ENCODE assay signal across 12 mouse cellular contexts in genomic region chr2:131501886-131502285, GRCm38 (mm10). TPM values are rescaled to one million over a fixed set of nuclear protein-coding genes. Genes with fewer than 3 reads are reported as not detected.
DNase-seq lines count a peak whose midpoint lies in the region; ATAC-seq and TF ChIP-seq lines count a peak whose summit lies in the region.
"Had no signal": no experiment of that assay in that cellular context is flagged by ENCODE, and none has a peak within 500 bp of the region (broad histone marks: within the 10 kb centered on the region; RNA-seq: fewer than 3 reads in every experiment).

No protein-coding gene starts in this region.

- ATAC-seq in lung, embryonic 16.5 days (ENCODE audit: low read depth) = 0 out of 2 replicates have a peak, but pooled peaks have one; percentile 9
- no peak for ATAC-seq in forebrain, embryonic 11.5 days (replicated peaks; ENCODE audit: low FRiP score)
- ATAC-seq in hindbrain, postnatal 0 days = peak; percentile 71
- ATAC-seq in midbrain, embryonic 16.5 days = peak; percentile 49; the same call in 1 of the 2 replicates
- no peak for ATAC-seq in erythroid progenitor cell, adult 5-6 weeks (replicated peaks; ENCODE audit: low FRiP score, poor library complexity, severe bottlenecking)

- no peak for TF ChIP-seq CTCF in hindbrain, postnatal 0 days (IDR thresholded peaks at IDR 0.05; ENCODE audit: low read depth)

- H3K4me1 ChIP-seq in lung, embryonic 16.5 days (replicated peaks; ENCODE audit: control insufficient read depth, insufficient read depth, low read length) = peaks cover 35% of the 10 kb centered on the region
- peaks cover 7% of the 10 kb centered on the region for H3K4me1 ChIP-seq in forebrain, embryonic 11.5 days (replicated peaks; ENCODE audit: control insufficient read depth, insufficient read depth, low read length)
- H3K4me1 ChIP-seq in hindbrain, postnatal 0 days (ENCODE audit: insufficient read depth, low read length) = peaks cover 39% of the 10 kb centered on the region
- 0 out of 2 replicates have a peak, but pooled peaks cover 14% of the 10 kb centered on the region for H3K4me1 ChIP-seq in midbrain, embryonic 16.5 days (ENCODE audit: control insufficient read depth, insufficient read depth, low read length)

- H3K27ac ChIP-seq in lung, embryonic 16.5 days (ENCODE audit: low read length) = no peak overlapping the region
- H3K27ac ChIP-seq in forebrain, embryonic 11.5 days (ENCODE audit: low read depth, low read length) = peak overlapping the region; percentile 25; the same call in 1 of the 2 replicates
- H3K27ac ChIP-seq in hindbrain, postnatal 0 days = peak overlapping the region; percentile 69
- H3K27ac ChIP-seq in midbrain, embryonic 16.5 days (ENCODE audit: low read length) = peak overlapping the region; percentile 48; the same call in 1 of the 2 replicates
- H3K27ac ChIP-seq: kidney, embryonic 15.5 days had no signal

- no peak overlapping the region for H3K4me3 ChIP-seq in lung, embryonic 16.5 days (ENCODE audit: low read length)
- no peak overlapping the region for H3K4me3 ChIP-seq in forebrain, embryonic 11.5 days (ENCODE audit: low read depth, low read length)
- H3K4me3 ChIP-seq in hindbrain, postnatal 0 days (ENCODE audit: low read length) = no peak overlapping the region
- no peak overlapping the region for H3K4me3 ChIP-seq in midbrain, embryonic 16.5 days (ENCODE audit: low read depth, low read length)
- H3K4me3 ChIP-seq: kidney, embryonic 15.5 days had no signal

- no peaks in the 10 kb centered on the region for H3K27me3 ChIP-seq in lung, embryonic 16.5 days (ENCODE audit: control insufficient read depth, insufficient read depth, low read depth, low read length)
- no peaks in the 10 kb centered on the region for H3K27me3 ChIP-seq in forebrain, embryonic 11.5 days (ENCODE audit: control insufficient read depth, insufficient read depth, low read length)
- no peaks in the 10 kb centered on the region for H3K27me3 ChIP-seq in hindbrain, postnatal 0 days (ENCODE audit: insufficient read depth, low read length)
- no peaks in the 10 kb centered on the region for H3K27me3 ChIP-seq in midbrain, embryonic 16.5 days (ENCODE audit: control insufficient read depth, insufficient read depth, low read depth, low read length)
- H3K27me3 ChIP-seq: kidney, embryonic 15.5 days had no signal

- H3K36me3 ChIP-seq in lung, embryonic 16.5 days (ENCODE audit: control insufficient read depth, insufficient read depth, low read length) = no peaks in the 10 kb centered on the region
- no peaks in the 10 kb centered on the region for H3K36me3 ChIP-seq in forebrain, embryonic 11.5 days (ENCODE audit: control insufficient read depth, insufficient read depth, low read length)
- no peaks in the 10 kb centered on the region for H3K36me3 ChIP-seq in hindbrain, postnatal 0 days (ENCODE audit: insufficient read depth, low read length)
- no peaks in the 10 kb centered on the region for H3K36me3 ChIP-seq in midbrain, embryonic 16.5 days (ENCODE audit: control insufficient read depth, insufficient read depth, low read length)
- H3K36me3 ChIP-seq: kidney, embryonic 15.5 days had no signal

- H3K9ac ChIP-seq in lung, embryonic 16.5 days (ENCODE audit: low read length) = no peak overlapping the region
- H3K9ac ChIP-seq in forebrain, embryonic 11.5 days (ENCODE audit: low read length) = no peak overlapping the region
- no peak overlapping the region for H3K9ac ChIP-seq in hindbrain, postnatal 0 days (replicated peaks; ENCODE audit: low read length)
- H3K9ac ChIP-seq in midbrain, embryonic 16.5 days (ENCODE audit: low read depth, low read length) = no peak overlapping the region
- H3K9ac ChIP-seq: kidney, embryonic 15.5 days had no signal

- H3K4me2 ChIP-seq in lung, embryonic 16.5 days (ENCODE audit: low read depth, low read length) = no peak overlapping the region
- H3K4me2 ChIP-seq in forebrain, embryonic 11.5 days (ENCODE audit: low read depth, low read length, severe bottlenecking) = no peak overlapping the region
- H3K4me2 ChIP-seq in hindbrain, postnatal 0 days (ENCODE audit: low read depth, low read length) = no peak overlapping the region
- no peak overlapping the region for H3K4me2 ChIP-seq in midbrain, embryonic 16.5 days (ENCODE audit: low read length)
- H3K4me2 ChIP-seq: kidney, embryonic 15.5 days had no signal

- no peak for DNase-seq in lung, postnatal 25 days (ENCODE audit: low spot score)
- no peak for DNase-seq in forebrain, embryonic 11.5 days (ENCODE audit: low spot score)
- DNase-seq in hindbrain, postnatal 0 days (ENCODE audit: low spot score) = peak; percentile 53
- no peak for DNase-seq in embryo, embryonic 10 days (ENCODE audit: low spot score)
- no peak for DNase-seq in retina, postnatal 1 day
- DNase-seq: heart, postnatal 14 days; lung, postnatal 10 days; spleen, adult 18-20 months had no signal

- WGBS in lung, embryonic 16.5 days = 37% methylated on average over 5 of the region's 5 CpGs
- 69% methylated on average over 5 of the region's 5 CpGs for WGBS in forebrain, embryonic 11.5 days
- 46% methylated on average over 5 of the region's 5 CpGs for WGBS in hindbrain, postnatal 0 days
- 42% methylated on average over 5 of the region's 5 CpGs for WGBS in midbrain, embryonic 16.5 days

- H3K9me3 ChIP-seq in lung, embryonic 16.5 days (ENCODE audit: control insufficient read depth, low read length) = no peaks in the 10 kb centered on the region
- no peaks in the 10 kb centered on the region for H3K9me3 ChIP-seq in forebrain, embryonic 11.5 days (ENCODE audit: control insufficient read depth, low read length)
- H3K9me3 ChIP-seq in hindbrain, postnatal 0 days (ENCODE audit: low read length) = no peaks in the 10 kb centered on the region
- H3K9me3 ChIP-seq in midbrain, embryonic 16.5 days (replicated peaks; ENCODE audit: control insufficient read depth, low read length, poor library complexity, severe bottlenecking) = no peaks in the 10 kb centered on the region
- H3K9me3 ChIP-seq: kidney, embryonic 15.5 days had no signal

RNA-seq across cellular contexts. Expression of gene Smox, which starts 10.6 kb away (rescaled TPM):
- 32.8 and 32.9 TPM in 2 replicates for polyA plus RNA-seq in lung, embryonic 16.5 days (2015; fragmentation: Nextera tagmentation; extraction: Ambion mirVana)
- polyA plus RNA-seq in forebrain, embryonic 11.5 days (2014; fragmentation: Nextera tagmentation; extraction: Ambion mirVana) = 33.2 and 34.6 TPM in 2 replicates
- 214 and 230 TPM in 2 replicates for total RNA-seq in hindbrain, postnatal 0 days (2014; rRNA removed)
- 94.2 and 103 TPM in 2 replicates for polyA plus RNA-seq in hindbrain, postnatal 0 days (2015; fragmentation: Nextera tagmentation; extraction: Ambion mirVana)
- 46.1 and 52.7 TPM in 2 replicates for polyA plus RNA-seq in midbrain, embryonic 16.5 days (2015; fragmentation: Nextera tagmentation; extraction: Ambion mirVana)
- total RNA-seq in erythroid progenitor cell, adult 5-6 weeks (2015; ENCODE audit: low replicate concordance) = 207 and 218 TPM in 2 replicates
- total RNA-seq in erythroid progenitor cell, adult 5-6 weeks (2017; ENCODE audit: low replicate concordance) = 251 and 312 TPM in 2 replicates

Comparison
In these comparisons a context has a peak if more than half of its experiments do, and no peak if none do; other contexts are left out.
1. ATAC-seq: peak in lung, embryonic 16.5 days (single experiment), hindbrain, postnatal 0 days (single experiment) and midbrain, embryonic 16.5 days (single experiment); none in forebrain, embryonic 11.5 days (single experiment) and erythroid progenitor cell, adult 5-6 weeks (single experiment).